Mouse (Mus musculus) kidney, embryonic 15.5 days (tissue): ENCODE results near the gene Rad51b. TPM values are rescaled to one million over a fixed set of nuclear protein-coding genes. Genes with fewer than 3 reads are reported as not detected.

Experiments used
- ATAC-seq: fragments of 200-750 bp; cut with Nextera tagmentation; replicated peaks from 2 replicates; pipeline ENCODE4 v1.8.0; 2017; ENCODE audit warnings: moderate TSS enrichment; ENCODE audit not compliant: low FRiP score
- H3K27ac ChIP-seq: fragments of 300-500 bp; sonication (generic); 2 replicates; pipeline ENCODE4 v1.5.1; 2015; ENCODE audit warnings: mild to moderate bottlenecking, inconsistent platforms
- H3K27me3 ChIP-seq: fragments of 300-500 bp; sonication (generic); 2 replicates; pipeline ENCODE4 v1.6.1; 2015; ENCODE audit warnings: inconsistent platforms
- H3K36me3 ChIP-seq: fragments of 300-500 bp; sonication (generic); 2 replicates; pipeline ENCODE4 v1.6.1; 2015; ENCODE audit warnings: inconsistent platforms
- H3K4me1 ChIP-seq: fragments of 300-500 bp; sonication (generic); 2 replicates; pipeline ENCODE4 v1.6.1; 2015; ENCODE audit warnings: inconsistent platforms
- H3K4me2 ChIP-seq: fragments of 300-500 bp; sonication (generic); 2 replicates; pipeline ENCODE4 v1.6.1; 2015; ENCODE audit warnings: moderate library complexity, mild to moderate bottlenecking, inconsistent platforms
- H3K4me3 ChIP-seq: fragments of 300-500 bp; sonication (generic); replicated peaks from 2 replicates; pipeline ENCODE4 v1.5.1; 2015; ENCODE audit warnings: mild to moderate bottlenecking, inconsistent platforms
- H3K9ac ChIP-seq: fragments of 300-500 bp; sonication (generic); 2 replicates; pipeline ENCODE4 v1.6.1; 2015; ENCODE audit warnings: mild to moderate bottlenecking, inconsistent platforms
- H3K9me3 ChIP-seq: fragments of 300-500 bp; sonication (generic); replicated peaks from 2 replicates; pipeline ENCODE4 v1.6.1; 2016; ENCODE audit warnings: inconsistent platforms
- WGBS: fragments of 180-500 bp; shearing (Covaris S2); methylation state at CpG from one replicate; pipeline ENCODE4 v1.1.7; 2015; ENCODE audit warnings: mixed read lengths; 5-methylcytosine and 5-hydroxymethylcytosine counted together
- polyA plus RNA-seq: library from polyadenylated mRNA; unstranded; fragments of >200 nt; fragmentation: Nextera tagmentation; extraction: Ambion mirVana; gene quantifications from 2 replicates; pipeline ENCODE4 v1.2.1, GENCODE M21; 2015

Gene Rad51b
- polyA plus RNA-seq, 1 experiment from 2014 or later: 8.2 TPM

DNA sequence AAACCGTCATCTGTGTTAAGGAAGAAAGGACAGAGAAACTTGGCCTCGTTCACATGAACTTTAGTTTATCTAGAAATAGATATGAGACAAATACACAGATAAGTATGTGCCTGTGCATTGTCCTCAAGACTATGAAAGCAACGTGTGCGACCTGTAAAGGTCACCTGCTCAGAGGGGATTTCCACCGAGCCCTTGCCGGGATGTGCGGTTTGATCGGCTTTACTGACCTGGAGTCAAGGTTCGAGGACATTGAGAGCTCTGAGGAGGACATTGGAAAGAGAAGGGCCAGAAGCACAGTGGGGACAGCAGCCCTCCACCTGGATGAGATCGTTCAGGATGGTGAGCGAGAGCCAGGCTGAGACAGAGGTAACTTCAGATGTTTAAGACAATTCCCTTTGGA is 561.3 kb downstream of the Rad51b start:
- Histone ChIP-seq H3K36me3 (no peaks in the 10 kb centered on the region), H3K4me1 (peaks cover 65% of the 10 kb centered on the region), H3K4me2 (no peak overlapping the region), H3K4me3 (no peak overlapping the region), H3K9me3 (no peaks in the 10 kb centered on the region; the same call in 1 of the 2 replicates), H3K9ac (no peak overlapping the region), H3K27ac (peak overlapping the region; percentile 92; the same call in 1 of the 2 replicates), H3K27me3 (no peaks in the 10 kb centered on the region)
- no peak for ATAC-seq
- 78% methylated on average over 11 of the region's 11 CpGs for WGBS

DNA sequence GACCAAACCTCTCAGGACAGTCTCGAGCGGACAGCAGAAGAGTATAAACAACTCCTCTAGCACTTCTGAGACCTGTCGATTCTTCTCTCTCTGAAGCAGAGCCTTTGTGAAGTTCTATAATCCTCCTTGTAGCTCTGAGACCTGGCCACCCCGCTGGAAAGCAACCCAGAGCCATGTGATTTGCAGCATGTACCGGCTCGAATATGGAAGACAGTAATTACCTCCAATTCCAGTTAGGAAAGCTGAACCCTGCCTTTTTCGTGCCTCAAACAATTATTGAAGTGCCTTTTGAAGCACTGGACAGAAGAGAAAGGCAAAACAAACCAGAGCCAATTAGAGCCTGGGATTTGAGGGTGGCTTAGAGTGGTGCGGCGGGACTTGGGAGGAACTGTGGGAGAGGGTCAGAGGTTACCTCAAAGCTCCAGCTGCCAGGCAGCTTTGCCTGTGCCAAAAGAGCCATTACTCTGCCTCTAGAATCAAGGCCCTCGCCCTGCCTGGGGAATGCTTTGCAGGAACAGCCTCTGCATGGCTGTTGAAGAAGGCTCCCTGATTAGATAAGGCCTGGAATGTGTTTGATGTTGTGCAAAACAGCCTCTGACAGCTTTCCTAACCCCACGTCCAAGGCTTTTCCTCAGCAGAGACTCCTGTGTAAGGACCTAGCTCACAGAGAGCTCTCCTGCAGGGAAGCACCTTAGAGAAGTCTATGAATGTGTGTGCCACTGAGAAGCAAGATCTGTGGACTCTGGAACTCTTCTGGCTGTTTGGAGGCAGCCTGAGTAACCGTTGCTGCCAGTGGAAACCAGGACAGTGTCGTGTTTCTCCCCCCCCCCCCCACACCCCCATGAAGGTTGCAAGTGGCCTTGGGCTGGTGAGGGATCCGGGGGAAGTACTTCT is 562.5 kb downstream of the Rad51b start:
- Histone ChIP-seq H3K9me3 (no peaks in the 10 kb centered on the region; the same call in 1 of the 2 replicates), H3K4me2 (no peak overlapping the region), H3K9ac (no peak overlapping the region), H3K4me3 (no peak overlapping the region), H3K27ac (peak overlapping the region; percentile 92), H3K36me3 (no peaks in the 10 kb centered on the region), H3K4me1 (peaks cover 63% of the 10 kb centered on the region), H3K27me3 (no peaks in the 10 kb centered on the region)
- WGBS: 24% methylated on average over 14 of the region's 14 CpGs
- peak; percentile 30; the same call in 1 of the 2 replicates for ATAC-seq

DNA sequence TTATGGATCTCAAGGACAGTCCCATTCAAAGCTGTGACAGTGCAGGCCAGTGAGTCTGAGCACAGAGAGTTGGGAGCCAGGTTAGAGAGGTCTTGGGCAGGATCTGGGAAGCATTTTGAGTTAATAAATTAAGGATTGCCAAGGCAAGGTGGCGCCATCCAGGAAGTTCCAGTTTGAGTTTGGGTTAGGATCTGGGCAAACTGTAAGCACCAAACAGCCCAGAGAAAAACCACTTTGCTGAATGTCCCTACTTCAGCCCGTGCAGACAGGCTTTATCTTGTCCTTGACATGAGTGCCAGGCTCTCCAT is 563.1 kb downstream of the Rad51b start:
- Histone ChIP-seq H3K4me2 (no peak overlapping the region), H3K9ac (no peak overlapping the region), H3K36me3 (no peaks in the 10 kb centered on the region), H3K9me3 (no peaks in the 10 kb centered on the region; the same call in 1 of the 2 replicates), H3K4me1 (peaks cover 65% of the 10 kb centered on the region), H3K4me3 (no peak overlapping the region), H3K27ac (peak overlapping the region; percentile 92), H3K27me3 (no peaks in the 10 kb centered on the region)
- 57% methylated on average over 2 of the region's 2 CpGs for WGBS
- ATAC-seq: peak; percentile 26; the same call in 1 of the 2 replicates

Other genes starting within 250 kb of the Rad51b start
- gene Pigh, start 207.6 kb upstream of the Rad51b start, polyA plus RNA-seq: 31.7 and 36.2 TPM in 2 replicates
- 13.2 and 14.6 TPM in 2 replicates for gene Arg2, start 166.5 kb upstream of the Rad51b start, polyA plus RNA-seq
- gene Vti1b, start 124.6 kb upstream of the Rad51b start, polyA plus RNA-seq: 97.7 and 101 TPM in 2 replicates
- gene Rdh11, start 105.0 kb upstream of the Rad51b start, polyA plus RNA-seq: 25.9 and 26.8 TPM in 2 replicates
- 2.4 and 3.1 TPM in 2 replicates for gene Rdh12, start 88.4 kb upstream of the Rad51b start, polyA plus RNA-seq
- gene Zfyve26, start 978 bp upstream of the Rad51b start, polyA plus RNA-seq: 14.4 and 15.4 TPM in 2 replicates